In the genomic region with DNA sequence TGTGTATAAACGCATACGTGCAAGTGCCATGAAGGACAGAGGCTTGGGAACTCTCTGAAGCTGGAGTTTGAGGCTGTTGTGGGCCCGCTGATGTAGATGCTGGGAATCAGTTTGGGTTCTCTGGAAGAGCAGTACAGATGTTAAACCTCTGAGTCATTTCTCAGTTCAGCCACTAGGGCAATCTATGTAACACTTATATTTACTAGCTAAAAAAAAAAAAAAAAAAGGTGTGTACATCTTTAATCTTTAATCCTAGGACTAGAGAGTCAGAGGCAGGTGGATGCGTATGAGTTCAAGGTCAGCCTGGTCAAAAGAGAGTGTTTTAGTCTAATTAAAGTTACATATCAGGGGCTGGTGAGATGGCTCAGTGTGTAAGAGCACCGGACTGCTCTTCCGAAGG, we compare ENCODE assay signal across 23 mouse cellular contexts. TPM values are rescaled to one million over a fixed set of nuclear protein-coding genes. Genes with fewer than 3 reads are reported as not detected.
DNase-seq lines count a peak whose midpoint lies in the region; ATAC-seq and TF ChIP-seq lines count a peak whose summit lies in the region.
"Had no signal": no experiment of that assay in that cellular context is flagged by ENCODE, and none has a peak within 500 bp of the region (broad histone marks: within the 10 kb centered on the region; RNA-seq: fewer than 3 reads in every experiment).

No protein-coding gene starts in this region.

- no peak overlapping the region for H3K4me3 ChIP-seq in layer of hippocampus, adult 2 months
- H3K4me3 ChIP-seq: embryonic facial prominence, embryonic 10.5 days; limb, embryonic 13.5 days; midbrain, embryonic 10.5 days; myocyte; stomach, embryonic 15.5 days had no signal

- peak; percentile 60 for TF ChIP-seq CTCF in layer of hippocampus, adult 2 months (conservative IDR thresholded peaks at IDR 0.05)

- no peak for ATAC-seq in inflammation-experienced regulatory T-cells, adult 6 months
- ATAC-seq: forebrain, embryonic 14.5 days had no signal

- H3K27ac ChIP-seq in layer of hippocampus, adult 2 months = no peak overlapping the region
- H3K27ac ChIP-seq: embryonic facial prominence, embryonic 10.5 days; limb, embryonic 13.5 days; midbrain, embryonic 10.5 days; stomach, embryonic 15.5 days had no signal

- no peak for DNase-seq in layer of hippocampus, adult 2 months (ENCODE audit: low spot score in 2 of 2)
- no peak for DNase-seq in layer of hippocampus, postnatal 25 days (ENCODE audit: extremely low spot score in 1 of 2, low spot score in 1 of 2)
- DNase-seq in 3T3-L1 (ENCODE audit: low read depth, low spot score) (peak; percentile 65), 416B (ENCODE audit: low read depth) (peak; percentile 50), ZHBTc4 (ENCODE audit: low read depth, low spot score) (peak; percentile 52)
- no peak for DNase-seq in frontal cortex, adult 2 months (ENCODE audit: extremely low spot score in 1 of 2, low spot score in 1 of 2)
- DNase-seq: adrenal gland, postnatal 14 days; cerebellum, adult 11-12 months; cerebellum, postnatal 25 days; heart, adult 11 months; kidney, adult 11 months; kidney, postnatal 14 days; lung, adult 18-20 months; lung, postnatal 36 days; right cerebral cortex, adult 18-20 months had no signal

RNA-seq across cellular contexts. Expression of a gene that starts 11.8 kb away (rescaled TPM):
- total RNA-seq in layer of hippocampus, adult 2 months (2021) = 100 to 1,000 TPM; 208 to 222 TPM
- 100 to 1,000 TPM; 208 to 223 TPM for total RNA-seq in layer of hippocampus, postnatal 25 days (2021)
- 334 and 351 TPM in 2 replicates for polyA plus RNA-seq in frontal cortex, adult 2 months (2012; rRNA removed)
- polyA plus RNA-seq in inflammation-experienced regulatory T-cells, adult 6 months (2017; shearing (Covaris generic)) = 100 to 1,000 TPM; 136 to 264 (median 154) TPM

RNA-seq across cellular contexts. Expression of a gene that starts 22.4 kb away (rescaled TPM):
- total RNA-seq in layer of hippocampus, adult 2 months (2021) = 10 to 100 TPM; 55.7 to 65.0 TPM
- 10 to 100 TPM; 57.8 to 66.2 TPM for total RNA-seq in layer of hippocampus, postnatal 25 days (2021)
- 256 and 260 TPM in 2 replicates for polyA plus RNA-seq in frontal cortex, adult 2 months (2012; rRNA removed)
- not detected for polyA plus RNA-seq in inflammation-experienced regulatory T-cells, adult 6 months (2017; shearing (Covaris generic))

RNA-seq across cellular contexts. Expression of a gene that starts 32.5 kb away (rescaled TPM):
- under 1 TPM in 1 of 2 experiments, not detected in 1; 0.17 TPM for total RNA-seq in layer of hippocampus, adult 2 months (2021)
- total RNA-seq in layer of hippocampus, postnatal 25 days (2021) = not detected
- polyA plus RNA-seq in frontal cortex, adult 2 months (2012; rRNA removed) = 0.15 and 0.28 TPM in 2 replicates
- polyA plus RNA-seq in inflammation-experienced regulatory T-cells, adult 6 months (2017; shearing (Covaris generic)) = 1 to 10 TPM in 1 of 3 experiments, under 1 TPM in 1, not detected in 1; 0.58 to 1.1 TPM
- total RNA-seq: gastrocnemius, adult 18-20 months had no signal
- polyA plus RNA-seq: myocyte had no signal

RNA-seq across cellular contexts. Expression of a gene that starts 37.9 kb away (rescaled TPM):
- total RNA-seq in layer of hippocampus, adult 2 months (2021) = 1 to 10 TPM; 1.9 to 2.2 TPM
- 1 to 10 TPM; 2.2 to 2.7 TPM for total RNA-seq in layer of hippocampus, postnatal 25 days (2021)
- 2.1 and 3.4 TPM in 2 replicates for polyA plus RNA-seq in frontal cortex, adult 2 months (2012; rRNA removed)
- polyA plus RNA-seq in inflammation-experienced regulatory T-cells, adult 6 months (2017; shearing (Covaris generic)) = not detected

RNA-seq across cellular contexts. Expression of a gene that starts 59.5 kb away (rescaled TPM):
- 10 to 100 TPM; 13.7 to 15.2 TPM for total RNA-seq in layer of hippocampus, adult 2 months (2021)
- total RNA-seq in layer of hippocampus, postnatal 25 days (2021) = 10 to 100 TPM; 11.8 to 16.8 TPM
- 17.5 and 18.8 TPM in 2 replicates for polyA plus RNA-seq in frontal cortex, adult 2 months (2012; rRNA removed)
- polyA plus RNA-seq in inflammation-experienced regulatory T-cells, adult 6 months (2017; shearing (Covaris generic)) = 10 to 100 TPM; 13.7 to 32.0 (median 31.7) TPM

Comparison
In these comparisons a context has a peak if more than half of its experiments do, and no peak if none do; other contexts are left out.
1. DNase-seq: peak in 3T3-L1 (single experiment), 416B (single experiment) and ZHBTc4 (single experiment); none in layer of hippocampus, adult 2 months (0 of 2), layer of hippocampus, postnatal 25 days (0 of 2) and frontal cortex, adult 2 months (0 of 2).